Mouse (Mus musculus): ENCODE measurements around the gene Cwh43. TPM values are rescaled to one million over a fixed set of nuclear protein-coding genes. Genes with fewer than 3 reads are reported as not detected.

The Cwh43 gene
- polyA plus RNA-seq, 1 experiment from 2014 or later = not detected

- Histone ChIP-seq H3K27ac (ENCODE audit: low read depth) (no peak overlapping the region), H3K4me3 (ENCODE audit: low read depth, low read length) (no peak overlapping the region), H3K36me3 (ENCODE audit: insufficient read depth) (no peaks in the 10 kb centered on the region), H3K4me2 (no peak overlapping the region), H3K4me1 (ENCODE audit: insufficient read depth) (no peaks in the 10 kb centered on the region), H3K9me3 (ENCODE audit: low read depth, low read length) (no peaks in the 10 kb centered on the region), H3K27me3 (ENCODE audit: insufficient read depth, low read length) (no peaks in the 10 kb centered on the region), H3K9ac (no peak overlapping the region)
- DNase-seq = no peak
- no peak for TF ChIP-seq CTCF (IDR thresholded peaks at IDR 0.05; ENCODE audit: low read depth)
- no peak for ATAC-seq (ENCODE audit: insufficient read depth)
- 86% methylated on average over 7 of the region's 7 CpGs for WGBS
Measured at GRCm38 (mm10) chr5:73376491-73376890, 29.4 kb upstream of the Cwh43 start.

- peak; percentile 94 for DNase-seq
- no peak overlapping the region for H3K27ac ChIP-seq (ENCODE audit: low read depth)
Measured at GRCm38 (mm10) chr5:73379908-73380307, 26.0 kb upstream of the Cwh43 start.

GRCm38 (mm10) chr5:73380829-73381228 lies 25.0 kb upstream of the Cwh43 start:
- WGBS = 44% methylated on average over 8 of the region's 8 CpGs
- no peak for TF ChIP-seq CTCF (IDR thresholded peaks at IDR 0.05; ENCODE audit: low read depth)

More at GRCm38 (mm10) chr5:73379908-73380307, 26.0 kb upstream of the Cwh43 start:
- Histone ChIP-seq H3K4me2 (no peak overlapping the region), H3K9ac (no peak overlapping the region), H3K4me3 (ENCODE audit: low read depth, low read length) (no peak overlapping the region), H3K9me3 (ENCODE audit: low read depth, low read length) (no peaks in the 10 kb centered on the region), H3K36me3 (ENCODE audit: insufficient read depth) (no peaks in the 10 kb centered on the region), H3K4me1 (ENCODE audit: insufficient read depth) (no peaks in the 10 kb centered on the region), H3K27me3 (ENCODE audit: insufficient read depth, low read length) (no peaks in the 10 kb centered on the region)
- TF ChIP-seq CTCF (IDR thresholded peaks at IDR 0.05; ENCODE audit: low read depth) = peak; percentile 86
- ATAC-seq (ENCODE audit: insufficient read depth) = peak; percentile 91
- WGBS = 25% methylated on average over 3 of the region's 3 CpGs

GRCm38 (mm10) chr5:73381510-73381909 lies 24.4 kb upstream of the Cwh43 start:
- no peaks in the 10 kb centered on the region for H3K9me3 ChIP-seq (ENCODE audit: low read depth, low read length)
- TF ChIP-seq CTCF (IDR thresholded peaks at IDR 0.05; ENCODE audit: low read depth) = no peak
- ATAC-seq (ENCODE audit: insufficient read depth) = no peak
- H3K27me3 ChIP-seq (ENCODE audit: insufficient read depth, low read length) = no peaks in the 10 kb centered on the region
- H3K4me3 ChIP-seq (ENCODE audit: low read depth, low read length) = no peak overlapping the region
- no peak overlapping the region for H3K4me2 ChIP-seq
- no peak for DNase-seq
- H3K4me1 ChIP-seq (ENCODE audit: insufficient read depth) = no peaks in the 10 kb centered on the region
- H3K9ac ChIP-seq = no peak overlapping the region
- no peak overlapping the region for H3K27ac ChIP-seq (ENCODE audit: low read depth)
- H3K36me3 ChIP-seq (ENCODE audit: insufficient read depth) = no peaks in the 10 kb centered on the region
- 82% methylated on average over 7 of the region's 7 CpGs for WGBS

More at GRCm38 (mm10) chr5:73380829-73381228, 25.0 kb upstream of the Cwh43 start:
- no peak overlapping the region for H3K4me3 ChIP-seq (ENCODE audit: low read depth, low read length)
- no peaks in the 10 kb centered on the region for H3K9me3 ChIP-seq (ENCODE audit: low read depth, low read length)
- no peak for ATAC-seq (ENCODE audit: insufficient read depth)
- H3K9ac ChIP-seq = no peak overlapping the region
- H3K4me1 ChIP-seq (ENCODE audit: insufficient read depth) = no peaks in the 10 kb centered on the region
- no peak overlapping the region for H3K4me2 ChIP-seq
- no peaks in the 10 kb centered on the region for H3K36me3 ChIP-seq (ENCODE audit: insufficient read depth)
- H3K27ac ChIP-seq (ENCODE audit: low read depth) = no peak overlapping the region
- no peak for DNase-seq
- H3K27me3 ChIP-seq (ENCODE audit: insufficient read depth, low read length) = no peaks in the 10 kb centered on the region

GRCm38 (mm10) chr5:73381976-73382540 lies 23.8 kb upstream of the Cwh43 start:
- no peaks in the 10 kb centered on the region for H3K36me3 ChIP-seq (ENCODE audit: insufficient read depth)
- no peak overlapping the region for H3K9ac ChIP-seq
- no peaks in the 10 kb centered on the region for H3K27me3 ChIP-seq (ENCODE audit: insufficient read depth, low read length)
- no peak overlapping the region for H3K4me2 ChIP-seq
- WGBS = 70% methylated on average over 9 of the region's 9 CpGs
- ATAC-seq (ENCODE audit: insufficient read depth) = no peak
- H3K4me1 ChIP-seq (ENCODE audit: insufficient read depth) = no peaks in the 10 kb centered on the region
- no peak overlapping the region for H3K4me3 ChIP-seq (ENCODE audit: low read depth, low read length)
- DNase-seq = no peak
- no peaks in the 10 kb centered on the region for H3K9me3 ChIP-seq (ENCODE audit: low read depth, low read length)
- TF ChIP-seq CTCF (IDR thresholded peaks at IDR 0.05; ENCODE audit: low read depth) = no peak
- H3K27ac ChIP-seq (ENCODE audit: low read depth) = no peak overlapping the region

- H3K9ac ChIP-seq = no peak overlapping the region
- no peaks in the 10 kb centered on the region for H3K27me3 ChIP-seq (ENCODE audit: insufficient read depth, low read length)
- H3K4me2 ChIP-seq = no peak overlapping the region
- no peaks in the 10 kb centered on the region for H3K36me3 ChIP-seq (ENCODE audit: insufficient read depth)
- DNase-seq (peak; percentile 88), ATAC-seq (ENCODE audit: insufficient read depth) (no peak)
- H3K4me1 ChIP-seq (ENCODE audit: insufficient read depth) = no peaks in the 10 kb centered on the region
- peak; percentile 81 for TF ChIP-seq CTCF (IDR thresholded peaks at IDR 0.05; ENCODE audit: low read depth)
- 30% methylated on average over 3 of the region's 3 CpGs for WGBS
- no peak overlapping the region for H3K4me3 ChIP-seq (ENCODE audit: low read depth, low read length)
- H3K9me3 ChIP-seq (ENCODE audit: low read depth, low read length) = no peaks in the 10 kb centered on the region
- no peak overlapping the region for H3K27ac ChIP-seq (ENCODE audit: low read depth)
Measured at GRCm38 (mm10) chr5:73382737-73383646, 22.9 kb upstream of the Cwh43 start.

GRCm38 (mm10) chr5:73383647-73383970 lies 22.3 kb upstream of the Cwh43 start:
- no peak overlapping the region for H3K9ac ChIP-seq
- no peaks in the 10 kb centered on the region for H3K27me3 ChIP-seq (ENCODE audit: insufficient read depth, low read length)
- 62% methylated on average over 4 of the region's 4 CpGs for WGBS
- H3K4me1 ChIP-seq (ENCODE audit: insufficient read depth) = no peaks in the 10 kb centered on the region
- TF ChIP-seq CTCF (IDR thresholded peaks at IDR 0.05; ENCODE audit: low read depth) = no peak
- no peak overlapping the region for H3K27ac ChIP-seq (ENCODE audit: low read depth)
- no peak for ATAC-seq (ENCODE audit: insufficient read depth)
- no peaks in the 10 kb centered on the region for H3K9me3 ChIP-seq (ENCODE audit: low read depth, low read length)
- H3K4me3 ChIP-seq (ENCODE audit: low read depth, low read length) = no peak overlapping the region
- DNase-seq = no peak
- H3K4me2 ChIP-seq = no peak overlapping the region
- H3K36me3 ChIP-seq (ENCODE audit: insufficient read depth) = no peaks in the 10 kb centered on the region
